In genomic region chr4:110028461-110029188, GRCm38 (mm10) we compare ENCODE assay signal across 9 mouse cellular contexts. TPM values are rescaled to one million over a fixed set of nuclear protein-coding genes. Genes with fewer than 3 reads are reported as not detected.
DNase-seq lines count a peak whose midpoint lies in the region; ATAC-seq and TF ChIP-seq lines count a peak whose summit lies in the region.
"Had no signal": no experiment of that assay in that cellular context is flagged by ENCODE, and none has a peak within 500 bp of the region (broad histone marks: within the 10 kb centered on the region; RNA-seq: fewer than 3 reads in every experiment).

No protein-coding gene starts in this region.

- no peak overlapping the region for H3K27ac ChIP-seq in forebrain, embryonic 16.5 days (ENCODE audit: low read length)
- no peak overlapping the region for H3K27ac ChIP-seq in kidney, postnatal 0 days
- no peak overlapping the region for H3K27ac ChIP-seq in midbrain, embryonic 14.5 days (replicated peaks; ENCODE audit: low read depth, low read length)
- H3K27ac ChIP-seq: stomach, embryonic 15.5 days had no signal

- H3K27me3 ChIP-seq in forebrain, embryonic 16.5 days (replicated peaks; ENCODE audit: control insufficient read depth, insufficient read depth, low read length), result peaks cover 2% of the 10 kb centered on the region; the same call in 1 of the 2 replicates
- H3K27me3 ChIP-seq in kidney, postnatal 0 days (ENCODE audit: insufficient read depth, low read length), result no peaks in the 10 kb centered on the region
- no peaks in the 10 kb centered on the region for H3K27me3 ChIP-seq in midbrain, embryonic 14.5 days (ENCODE audit: control insufficient read depth, insufficient read depth, low read length)
- H3K27me3 ChIP-seq: stomach, embryonic 15.5 days had no signal

- H3K4me3 ChIP-seq in forebrain, embryonic 16.5 days (replicated peaks; ENCODE audit: low read length), result no peak overlapping the region
- no peak overlapping the region for H3K4me3 ChIP-seq in kidney, postnatal 0 days (replicated peaks; ENCODE audit: low read depth, low read length)
- no peak overlapping the region for H3K4me3 ChIP-seq in midbrain, embryonic 14.5 days (replicated peaks; ENCODE audit: low read depth, low read length)
- H3K4me3 ChIP-seq: stomach, embryonic 15.5 days had no signal

- no peaks in the 10 kb centered on the region for H3K36me3 ChIP-seq in forebrain, embryonic 16.5 days (ENCODE audit: control insufficient read depth, insufficient read depth)
- H3K36me3 ChIP-seq in kidney, postnatal 0 days (ENCODE audit: insufficient read depth, low read length), result no peaks in the 10 kb centered on the region
- no peaks in the 10 kb centered on the region for H3K36me3 ChIP-seq in midbrain, embryonic 14.5 days (ENCODE audit: control insufficient read depth, insufficient read depth, low read length)
- H3K36me3 ChIP-seq: stomach, embryonic 15.5 days had no signal

- H3K4me2 ChIP-seq in forebrain, embryonic 16.5 days (ENCODE audit: low read length), result no peak overlapping the region
- H3K4me2 ChIP-seq in kidney, postnatal 0 days (ENCODE audit: low read length), result no peak overlapping the region
- H3K4me2 ChIP-seq in midbrain, embryonic 14.5 days (ENCODE audit: low read length), result no peak overlapping the region
- H3K4me2 ChIP-seq: stomach, embryonic 15.5 days had no signal

- ATAC-seq in cerebellum, adult (ENCODE audit: insufficient number of reproducible peaks, low FRiP score, low TSS enrichment), result peak; percentile 40; the same call in 1 of the 2 replicates
- peak; percentile 86 for ATAC-seq in forebrain, embryonic 16.5 days
- peak; percentile 72 for ATAC-seq in kidney, postnatal 0 days (replicated peaks; ENCODE audit: low FRiP score, low read depth)
- peak; percentile 66 for ATAC-seq in midbrain, embryonic 14.5 days (ENCODE audit: low FRiP score, low TSS enrichment)
- ATAC-seq in monocyte, adult 5-6 weeks (replicated peaks; ENCODE audit: insufficient number of reproducible peaks, low FRiP score, low TSS enrichment, poor library complexity, severe bottlenecking), result no peak

- 60% methylated on average over 6 of the region's 6 CpGs for WGBS in forebrain, embryonic 16.5 days
- 59% methylated on average over 6 of the region's 6 CpGs for WGBS in kidney, postnatal 0 days
- 61% methylated on average over 6 of the region's 6 CpGs for WGBS in midbrain, embryonic 14.5 days

- no peaks in the 10 kb centered on the region for H3K9me3 ChIP-seq in forebrain, embryonic 16.5 days (ENCODE audit: control insufficient read depth, low read length)
- H3K9me3 ChIP-seq in kidney, postnatal 0 days (replicated peaks; ENCODE audit: low read length), result no peaks in the 10 kb centered on the region
- no peaks in the 10 kb centered on the region for H3K9me3 ChIP-seq in midbrain, embryonic 14.5 days (ENCODE audit: control insufficient read depth, low read length)
- H3K9me3 ChIP-seq: stomach, embryonic 15.5 days had no signal

- no peak for TF ChIP-seq POLR2A in brain, embryonic 14.5 days (IDR thresholded peaks at IDR 0.05; ENCODE audit: borderline replicate concordance, extremely low read depth, insufficient read depth, insufficient read length, poor library complexity, severe bottlenecking)

- TF ChIP-seq CTCF in brain, embryonic 14.5 days (IDR thresholded peaks at IDR 0.05; ENCODE audit: borderline replicate concordance, extremely low read depth, insufficient read depth, insufficient read length), result peak; percentile 71; the same call in 1 of the 2 replicates
- TF ChIP-seq CTCF in kidney, postnatal 0 days (IDR thresholded peaks at IDR 0.05; ENCODE audit: low read depth), result peak; percentile 94

- H3K4me1 ChIP-seq in forebrain, embryonic 16.5 days (replicated peaks; ENCODE audit: control insufficient read depth, insufficient read depth, low read length), result no peaks in the 10 kb centered on the region
- no peaks in the 10 kb centered on the region for H3K4me1 ChIP-seq in kidney, postnatal 0 days (replicated peaks; ENCODE audit: insufficient read depth, low read length)
- H3K4me1 ChIP-seq in midbrain, embryonic 14.5 days (ENCODE audit: control insufficient read depth, insufficient read depth, low read length), result no peaks in the 10 kb centered on the region
- H3K4me1 ChIP-seq: stomach, embryonic 15.5 days had no signal

- DNase-seq in cerebellum, adult 11 months, result no peak
- peak; percentile 74 for DNase-seq in 3T3-L1 (ENCODE audit: low read depth, low spot score)
- DNase-seq in brain, embryonic 14.5 days (ENCODE audit: low read depth), result peak; percentile 86
- DNase-seq in kidney, postnatal 0 days (ENCODE audit: low spot score), result peak; percentile 78
- DNase-seq in midbrain, embryonic 14.5 days, result peak; percentile 90

- H3K9ac ChIP-seq in forebrain, embryonic 16.5 days (replicated peaks; ENCODE audit: low read depth, low read length), result no peak overlapping the region
- H3K9ac ChIP-seq in kidney, postnatal 0 days (ENCODE audit: low read depth, low read length), result no peak overlapping the region
- no peak overlapping the region for H3K9ac ChIP-seq in midbrain, embryonic 14.5 days (replicated peaks; ENCODE audit: low read length)
- H3K9ac ChIP-seq: stomach, embryonic 15.5 days had no signal

RNA-seq across cellular contexts. Expression of gene Dmrta2, which starts 50.8 kb away (rescaled TPM):
- polyA plus RNA-seq in brain, embryonic 14.5 days (2012; rRNA removed), result 8.2 and 22.2 TPM in 2 replicates
- polyA plus RNA-seq in forebrain, embryonic 16.5 days (2015; fragmentation: Nextera tagmentation; extraction: Ambion mirVana), result 2.3 and 2.4 TPM in 2 replicates
- 0.10 and 0.22 TPM in 2 replicates for polyA plus RNA-seq in kidney, postnatal 0 days (2015; fragmentation: Nextera tagmentation; extraction: Ambion mirVana)
- polyA plus RNA-seq in midbrain, embryonic 14.5 days (2014; fragmentation: Nextera tagmentation; extraction: Ambion mirVana), result 1.4 TPM in 2 replicates
- 0.19 to 0.21 TPM in 2 of 3 replicates, not detected in the other for total RNA-seq in monocyte, adult 5-6 weeks (2017)
